Mouse (Mus musculus) bone marrow, adult 2 months (tissue): ENCODE measurements around the gene Slc26a10.

ENCODE experiments used
- CTCF ChIP-seq: fragments of 200-500 bp; IDR thresholded peaks from 2 replicates; pipeline ENCODE4 v1.5.1; 2011; ENCODE audit warnings: low read length, control low read depth; ENCODE audit not compliant: control insufficient read depth, insufficient read depth
- POLR2A ChIP-seq: fragments of 200-500 bp; IDR thresholded peaks from 2 replicates; pipeline ENCODE4 v1.6.1; 2011; ENCODE audit warnings: low read depth, mild to moderate bottlenecking, control low read depth, low read length, borderline replicate concordance; ENCODE audit not compliant: control insufficient read depth

- TF ChIP-seq POLR2A (no peak), CTCF (no peak)
Measured at GRCm38 (mm10) chr10:127190398-127191190, 10.1 kb upstream of the Slc26a10 start.
